ENCODE assay signal across 8 mouse cellular contexts in the genomic region with DNA sequence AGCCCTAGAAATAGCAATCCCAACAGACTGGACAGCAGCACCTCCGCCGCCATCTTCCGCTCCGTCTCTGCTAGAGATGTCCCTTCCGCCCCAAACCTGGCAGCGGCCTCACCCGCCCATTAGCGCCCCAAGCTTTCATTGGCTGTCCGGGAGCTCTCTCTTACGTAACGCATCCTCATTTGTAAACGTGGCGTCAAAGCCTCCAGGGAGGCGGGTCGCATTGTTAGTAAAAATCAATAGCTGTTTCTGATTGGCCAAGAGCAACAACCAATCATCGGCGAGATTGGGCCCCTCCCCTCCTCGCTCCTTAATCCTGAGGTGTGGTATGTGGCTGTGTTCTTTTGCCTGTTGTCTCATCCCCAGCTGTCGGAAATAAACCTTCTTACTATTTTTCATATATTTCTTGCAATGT. TPM values are rescaled to one million over a fixed set of nuclear protein-coding genes. Genes with fewer than 3 reads are reported as not detected.
DNase-seq lines count a peak whose midpoint lies in the region; ATAC-seq and TF ChIP-seq lines count a peak whose summit lies in the region.

A gene (minus strand): TSS at position 66 of the 412 bp plus-strand sequence.

- peak; percentile 100 for DNase-seq in MN1 (ENCODE audit: low spot score)
- peak; percentile 100 for DNase-seq in cerebellum, adult 9-10 months
- peak; percentile 96 for DNase-seq in hindbrain, embryonic 10.5 days (ENCODE audit: low spot score)
- peak; percentile 99 for DNase-seq in layer of hippocampus, adult 9-11 months
- DNase-seq in lung, postnatal 0 days (ENCODE audit: low spot score) = peak; percentile 99
- DNase-seq in ovary, postnatal 14 days (ENCODE audit: low spot score) = peak; percentile 91
- peak; percentile 96 for DNase-seq in thymus, postnatal 14 days

- peak within 1 kb of the TSS; percentile 81 for H3K4me3 ChIP-seq in hindbrain, embryonic 10.5 days
- peak within 1 kb of the TSS; percentile 75 for H3K4me3 ChIP-seq in lung, postnatal 0 days (ENCODE audit: low read depth, low read length)

- H3K4me2 ChIP-seq in lung, postnatal 0 days (replicated peaks; ENCODE audit: low read depth, low read length) = peak within 1 kb of the TSS; percentile 93

- H3K27me3 ChIP-seq in hindbrain, embryonic 10.5 days (ENCODE audit: insufficient read depth, poor library complexity, severe bottlenecking) = no peaks in the 10 kb centered on the region
- no peaks in the 10 kb centered on the region for H3K27me3 ChIP-seq in lung, postnatal 0 days (replicated peaks; ENCODE audit: insufficient read depth, low read length)

- peak; percentile 78 for TF ChIP-seq EP300 in lung, postnatal 0 days (IDR thresholded peaks at IDR 0.05)

- no peaks in the 10 kb centered on the region for H3K9me3 ChIP-seq in hindbrain, embryonic 10.5 days
- H3K9me3 ChIP-seq in lung, postnatal 0 days (ENCODE audit: low read length) = no peaks in the 10 kb centered on the region

- H3K4me1 ChIP-seq in hindbrain, embryonic 10.5 days (replicated peaks) = peaks cover 30% of the 10 kb centered on the region
- 0 out of 2 replicates have a peak, but pooled peaks cover 4% of the 10 kb centered on the region for H3K4me1 ChIP-seq in lung, postnatal 0 days (ENCODE audit: insufficient read depth, low read depth, low read length)

- H3K9ac ChIP-seq in lung, postnatal 0 days (replicated peaks; ENCODE audit: low read depth) = peak within 1 kb of the TSS; percentile 80

- H3K36me3 ChIP-seq in hindbrain, embryonic 10.5 days = peaks cover 35% of the 10 kb centered on the region
- peaks cover 26% of the 10 kb centered on the region for H3K36me3 ChIP-seq in lung, postnatal 0 days (ENCODE audit: insufficient read depth, low read length)

- peak; percentile 87 for ATAC-seq in frontal cortex, adult (ENCODE audit: low TSS enrichment)
- ATAC-seq in lung, postnatal 0 days = peak; percentile 99

- WGBS in hindbrain, embryonic 10.5 days = under 1% methylated on average over 19 of the region's 19 CpGs
- under 1% methylated on average over 19 of the region's 19 CpGs for WGBS in lung, postnatal 0 days

- H3K27ac ChIP-seq in hindbrain, embryonic 10.5 days = peak within 1 kb of the TSS; percentile 85
- peak within 1 kb of the TSS; percentile 6; the same call in 1 of the 2 replicates for H3K27ac ChIP-seq in lung, postnatal 0 days (ENCODE audit: low read length)

- no peak for TF ChIP-seq CTCF in lung, postnatal 0 days (IDR thresholded peaks at IDR 0.05)

RNA-seq across cellular contexts. Expression of the gene that starts here (rescaled TPM):
- 69.4 and 85.5 TPM in 2 replicates for polyA plus RNA-seq in hindbrain, embryonic 10.5 days (2016; fragmentation: Nextera tagmentation; extraction: Ambion mirVana)
- 112 and 113 TPM in 2 replicates for polyA plus RNA-seq in lung, postnatal 0 days (2015; fragmentation: Nextera tagmentation; extraction: Ambion mirVana)

Comparison
In these comparisons a context has a peak if more than half of its experiments do, and no peak if none do; other contexts are left out.
1. Peak in every context shown above with its lines: DNase-seq, ATAC-seq, H3K4me3 ChIP-seq and H3K27ac ChIP-seq.